Mouse (Mus musculus) liver, adult 2 months (tissue): Measurements from ENCODE around the gene Krcc1.

ENCODE experiments used
- CTCF ChIP-seq: fragments of 200-500 bp; IDR thresholded peaks from 2 replicates; pipeline ENCODE4 v1.5.1; 2011; ENCODE audit warnings: low read depth, low read length, control low read depth
- POLR2A ChIP-seq: fragments of 200-500 bp; IDR thresholded peaks from 2 replicates; pipeline ENCODE4 v1.6.1; 2011; ENCODE audit warnings: low read length, control low read depth; ENCODE audit not compliant: insufficient read depth; ENCODE audit errors: extremely low read depth

GRCm38 (mm10) chr6:71240831-71241230 lies 30.6 kb upstream of the Krcc1 start:
- TF ChIP-seq POLR2A (no peak), CTCF (no peak)
